Mouse (Mus musculus): ENCODE results near the gene Slc12a1.

Slc12a1 gene

DNA sequence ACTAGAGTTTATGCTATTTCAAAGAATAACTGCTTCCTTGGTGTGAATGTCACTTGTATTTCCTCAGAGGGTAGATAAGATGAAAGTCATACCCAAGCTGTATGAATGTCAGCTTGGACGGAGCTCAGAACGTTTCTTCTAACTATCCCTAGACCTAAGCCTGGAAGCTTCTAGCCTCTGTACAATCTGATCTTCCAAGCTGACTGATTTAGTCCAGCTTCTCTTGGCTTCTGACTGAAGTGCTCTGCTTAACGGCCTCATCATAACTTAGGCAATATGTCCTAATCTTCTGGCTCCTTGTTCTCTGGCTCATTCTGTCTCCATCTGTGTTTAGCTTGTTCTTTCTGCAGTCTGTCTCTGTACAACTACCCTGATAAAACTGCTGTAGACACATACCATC is 102.3 kb downstream of the Slc12a1 start:
- DNase-seq (ENCODE audit: low read depth): peak; percentile 35

- no peak for DNase-seq (ENCODE audit: low read depth)
Measured at GRCm38 (mm10) chr2:125255886-125256285, 103.6 kb downstream of the Slc12a1 start.

- peak; percentile 77 for DNase-seq (ENCODE audit: low read depth)
Measured at GRCm38 (mm10) chr2:125259230-125260120, 107.2 kb downstream of the Slc12a1 start.

- DNase-seq (ENCODE audit: low read depth): no peak
Measured at GRCm38 (mm10) chr2:125260326-125260725, 108.0 kb downstream of the Slc12a1 start.

- DNase-seq (ENCODE audit: low read depth): peak; percentile 85
Measured at GRCm38 (mm10) chr2:125263056-125263455, 110.8 kb downstream of the Slc12a1 start.

DNA sequence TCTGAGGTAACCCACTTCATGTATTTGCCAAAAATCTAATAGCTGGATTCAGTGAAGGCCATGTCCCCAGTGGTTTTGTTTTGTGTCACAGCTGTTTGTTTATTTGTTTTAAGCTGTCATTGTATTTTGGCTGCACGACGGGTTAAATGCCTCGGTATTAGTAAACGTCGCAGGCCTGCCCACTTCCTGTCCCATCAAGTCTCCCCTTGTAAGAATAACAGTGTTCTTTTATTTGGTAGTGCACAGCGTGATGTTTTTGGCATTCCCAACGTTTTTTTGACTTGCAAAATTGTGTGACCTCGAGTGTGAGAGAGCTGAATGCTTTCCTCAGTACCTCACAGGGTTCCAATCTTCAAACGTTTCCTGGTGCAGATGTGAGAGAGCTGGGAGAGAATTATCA is 111.4 kb downstream of the Slc12a1 start:
- DNase-seq (ENCODE audit: low read depth): no peak

DNA sequence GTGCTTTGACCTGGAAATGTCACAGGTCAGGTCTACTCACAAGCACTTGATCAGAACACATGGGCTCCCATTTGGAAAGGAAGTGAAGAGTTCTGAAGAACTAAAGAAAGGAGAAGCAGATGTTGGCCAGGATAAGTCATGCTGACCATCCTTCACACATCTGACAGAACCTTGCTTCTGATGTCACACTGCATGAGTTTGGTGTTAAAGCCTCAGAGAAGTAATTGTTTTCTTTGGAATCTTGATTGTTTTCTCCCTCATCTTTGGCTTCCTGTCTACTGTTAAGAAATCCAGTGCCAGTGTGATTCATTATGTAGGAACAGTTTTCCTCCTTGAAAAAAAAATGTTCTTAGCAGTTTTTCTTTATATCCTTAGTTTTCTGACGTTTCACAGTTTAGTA is 116.6 kb downstream of the Slc12a1 start:
- DNase-seq (ENCODE audit: low read depth): peak; percentile 38

DNA sequence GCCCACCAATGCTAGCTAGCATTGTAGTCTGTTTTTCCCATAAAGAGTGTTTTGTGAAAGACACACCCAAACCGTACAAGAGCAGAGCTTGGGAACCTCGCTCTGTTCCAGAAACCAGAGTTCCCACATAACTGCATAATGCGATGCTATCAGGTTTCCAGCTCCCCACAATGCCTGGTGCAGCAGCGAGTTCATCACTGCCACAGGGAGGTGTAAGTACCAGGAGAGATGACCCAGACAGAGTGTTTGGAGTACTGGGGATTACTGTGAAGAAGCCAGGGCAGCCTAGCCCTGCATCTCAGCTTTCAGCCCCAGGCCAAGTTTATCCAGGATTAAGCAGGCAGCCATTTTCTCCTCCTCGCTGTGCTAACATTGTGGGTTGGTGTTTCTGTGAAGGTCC is 123.3 kb downstream of the Slc12a1 start:
- no peak for DNase-seq (ENCODE audit: low read depth)

- DNase-seq (ENCODE audit: low read depth): no peak
Measured at GRCm38 (mm10) chr2:125276692-125277091, 124.4 kb downstream of the Slc12a1 start.

GRCm38 (mm10) chr2:125278474-125278873 is 126.2 kb downstream of the Slc12a1 start:
- peak; percentile 73 for DNase-seq (ENCODE audit: low read depth)
